Mouse (Mus musculus): ENCODE measurements around the gene Ptprg. TPM values are rescaled to one million over a fixed set of nuclear protein-coding genes. Genes with fewer than 3 reads are reported as not detected.

Ptprg gene
- polyA plus RNA-seq, 1 experiment from 2014 or later = 38.5 TPM

DNA sequence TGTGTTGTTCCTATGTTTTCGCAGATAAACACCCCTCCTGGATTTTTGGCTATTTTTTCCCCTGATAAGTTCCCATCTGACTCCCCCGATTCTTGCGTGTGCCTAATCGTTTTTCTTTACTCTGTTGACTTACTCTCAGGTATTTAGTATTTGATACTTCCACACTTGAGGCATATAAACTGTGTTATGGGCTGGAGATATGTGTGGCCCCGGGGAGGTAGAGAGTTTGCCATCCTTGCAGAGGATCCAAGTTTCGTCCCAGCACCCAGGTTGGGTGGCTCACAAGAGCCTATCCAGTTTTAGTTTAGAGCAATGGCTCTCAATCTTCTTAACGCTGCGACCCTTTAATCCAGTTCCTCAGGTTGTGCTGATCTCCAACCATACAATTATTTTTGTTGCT lies 265.4 kb downstream of the Ptprg start:
- Histone ChIP-seq H3K9me3 (ENCODE audit: control insufficient read depth, low read length) (no peaks in the 10 kb centered on the region), H3K4me2 (ENCODE audit: low read length) (no peak overlapping the region), H3K27me3 (replicated peaks; ENCODE audit: control insufficient read depth, insufficient read depth, low read length) (no peaks in the 10 kb centered on the region), H3K4me3 (ENCODE audit: low read length) (no peak overlapping the region), H3K4me1 (ENCODE audit: control insufficient read depth, insufficient read depth, low read depth, low read length) (peaks cover 9% of the 10 kb centered on the region), H3K36me3 (ENCODE audit: control insufficient read depth, insufficient read depth, low read length) (no peaks in the 10 kb centered on the region), H3K9ac (ENCODE audit: low read depth, low read length) (no peak overlapping the region), H3K27ac (ENCODE audit: low read depth, low read length) (no peak overlapping the region)
- 91% methylated on average over 8 of the region's 8 CpGs for WGBS
- ATAC-seq = no peak

DNA sequence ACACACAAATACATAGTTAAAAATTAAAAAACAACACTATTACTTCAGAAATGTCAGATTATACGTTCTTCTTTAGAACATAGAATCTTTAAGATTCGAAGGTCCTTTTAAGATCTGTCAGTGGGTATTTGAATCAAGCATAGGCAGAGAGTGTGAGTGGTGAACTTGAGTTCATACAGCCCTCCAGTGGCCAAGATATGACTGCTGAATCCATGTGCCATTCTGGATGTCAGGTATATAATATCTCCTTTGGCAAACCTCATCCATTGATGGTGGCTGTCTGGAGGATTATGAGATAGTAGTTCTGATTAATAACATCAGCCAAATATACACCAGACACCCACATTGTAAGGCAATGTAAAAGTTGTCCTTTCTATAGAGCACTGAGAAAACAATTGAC lies 266.0 kb downstream of the Ptprg start:
- WGBS = 81% methylated on average over 2 of the region's 2 CpGs
- Histone ChIP-seq H3K27me3 (replicated peaks; ENCODE audit: control insufficient read depth, insufficient read depth, low read length) (no peaks in the 10 kb centered on the region), H3K4me3 (ENCODE audit: low read length) (no peak overlapping the region), H3K36me3 (ENCODE audit: control insufficient read depth, insufficient read depth, low read length) (no peaks in the 10 kb centered on the region), H3K27ac (ENCODE audit: low read depth, low read length) (no peak overlapping the region), H3K9ac (ENCODE audit: low read depth, low read length) (no peak overlapping the region), H3K4me2 (ENCODE audit: low read length) (no peak overlapping the region), H3K4me1 (ENCODE audit: control insufficient read depth, insufficient read depth, low read depth, low read length) (peaks cover 13% of the 10 kb centered on the region), H3K9me3 (ENCODE audit: control insufficient read depth, low read length) (no peaks in the 10 kb centered on the region)
- ATAC-seq = no peak

GRCm38 (mm10) chr14:11822830-11823700 lies 269.7 kb downstream of the Ptprg start:
- no peak overlapping the region for H3K9ac ChIP-seq (ENCODE audit: low read depth, low read length)
- no peaks in the 10 kb centered on the region for H3K36me3 ChIP-seq (ENCODE audit: control insufficient read depth, insufficient read depth, low read length)
- H3K4me1 ChIP-seq (ENCODE audit: control insufficient read depth, insufficient read depth, low read depth, low read length) = peaks cover 18% of the 10 kb centered on the region
- no peaks in the 10 kb centered on the region for H3K9me3 ChIP-seq (ENCODE audit: control insufficient read depth, low read length)
- WGBS = 58% methylated on average over 7 of the region's 7 CpGs
- H3K27me3 ChIP-seq (replicated peaks; ENCODE audit: control insufficient read depth, insufficient read depth, low read length) = no peaks in the 10 kb centered on the region
- H3K27ac ChIP-seq (ENCODE audit: low read depth, low read length) = peak overlapping the region; percentile 34; the same call in 1 of the 2 replicates
- H3K4me2 ChIP-seq (ENCODE audit: low read length) = no peak overlapping the region
- ATAC-seq = peak; percentile 43; the same call in 1 of the 2 replicates
- no peak overlapping the region for H3K4me3 ChIP-seq (ENCODE audit: low read length)

DNA sequence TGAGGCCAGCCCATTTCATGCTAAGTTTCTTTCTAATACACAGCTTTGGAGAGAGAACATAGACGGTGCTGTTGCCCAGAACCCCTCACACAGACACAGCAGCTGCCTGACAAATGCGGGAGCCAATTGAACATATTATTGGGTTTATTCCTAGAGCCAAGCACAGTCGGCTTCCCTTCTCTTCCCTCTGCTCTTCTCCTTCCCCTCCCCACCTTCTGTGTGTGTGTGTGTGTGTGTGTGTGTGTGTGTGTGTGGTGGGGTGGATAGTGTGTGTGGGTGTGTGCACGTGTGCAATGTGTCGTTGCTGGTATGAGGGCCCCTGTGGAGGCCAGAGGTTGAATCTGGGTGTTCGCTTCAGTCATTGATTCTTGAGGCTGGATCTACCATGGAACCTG lies 270.4 kb downstream of the Ptprg start:
- Histone ChIP-seq H3K9me3 (ENCODE audit: control insufficient read depth, low read length) (no peaks in the 10 kb centered on the region), H3K27ac (ENCODE audit: low read depth, low read length) (0 out of 2 replicates have a peak overlapping the region, but pooled peaks have one; percentile 34), H3K4me3 (ENCODE audit: low read length) (no peak overlapping the region), H3K4me1 (ENCODE audit: control insufficient read depth, insufficient read depth, low read depth, low read length) (peaks cover 18% of the 10 kb centered on the region), H3K4me2 (ENCODE audit: low read length) (no peak overlapping the region), H3K9ac (ENCODE audit: low read depth, low read length) (no peak overlapping the region), H3K36me3 (ENCODE audit: control insufficient read depth, insufficient read depth, low read length) (no peaks in the 10 kb centered on the region), H3K27me3 (replicated peaks; ENCODE audit: control insufficient read depth, insufficient read depth, low read length) (no peaks in the 10 kb centered on the region)
- 64% methylated on average over 6 of the region's 6 CpGs for WGBS
- ATAC-seq = no peak

- H3K9ac ChIP-seq (ENCODE audit: low read depth, low read length) = no peak overlapping the region
- no peaks in the 10 kb centered on the region for H3K36me3 ChIP-seq (ENCODE audit: control insufficient read depth, insufficient read depth, low read length)
- WGBS = 70% methylated on average over 8 of the region's 8 CpGs
- no peaks in the 10 kb centered on the region for H3K27me3 ChIP-seq (replicated peaks; ENCODE audit: control insufficient read depth, insufficient read depth, low read length)
- H3K4me3 ChIP-seq (ENCODE audit: low read length) = no peak overlapping the region
- no peak for ATAC-seq
- H3K9me3 ChIP-seq (ENCODE audit: control insufficient read depth, low read length) = no peaks in the 10 kb centered on the region
- no peak overlapping the region for H3K27ac ChIP-seq (ENCODE audit: low read depth, low read length)
- H3K4me2 ChIP-seq (ENCODE audit: low read length) = no peak overlapping the region
- peaks cover 18% of the 10 kb centered on the region for H3K4me1 ChIP-seq (ENCODE audit: control insufficient read depth, insufficient read depth, low read depth, low read length)
Measured at GRCm38 (mm10) chr14:11824915-11825314, 271.6 kb downstream of the Ptprg start.

DNA sequence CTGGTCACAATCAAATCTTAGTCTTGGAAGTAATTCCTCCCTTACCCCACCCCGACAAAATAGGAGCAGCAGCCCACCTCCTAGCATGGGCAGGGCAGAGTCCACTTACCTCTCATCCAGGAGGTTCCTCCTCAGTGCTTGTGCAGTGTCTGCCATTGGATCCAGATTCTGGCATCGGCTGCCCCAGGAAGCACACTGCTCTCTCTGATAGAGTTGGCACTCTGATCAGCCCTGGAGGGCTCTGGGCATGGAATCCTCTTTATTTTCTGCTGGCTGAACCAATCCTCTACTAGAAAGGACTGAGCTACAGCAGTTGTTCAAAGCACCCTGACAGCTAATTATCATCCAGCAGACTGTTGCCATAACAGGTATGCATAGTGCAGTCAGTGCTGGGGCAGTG lies 272.2 kb downstream of the Ptprg start:
- peaks cover 18% of the 10 kb centered on the region for H3K4me1 ChIP-seq (ENCODE audit: control insufficient read depth, insufficient read depth, low read depth, low read length)
- 0 out of 2 replicates have a peak, but pooled peaks have one; percentile 29 for ATAC-seq
- H3K27ac ChIP-seq (ENCODE audit: low read depth, low read length) = no peak overlapping the region
- 90% methylated on average over 2 of the region's 2 CpGs for WGBS
- no peak overlapping the region for H3K4me2 ChIP-seq (ENCODE audit: low read length)
- no peaks in the 10 kb centered on the region for H3K27me3 ChIP-seq (replicated peaks; ENCODE audit: control insufficient read depth, insufficient read depth, low read length)
- H3K36me3 ChIP-seq (ENCODE audit: control insufficient read depth, insufficient read depth, low read length) = no peaks in the 10 kb centered on the region
- H3K4me3 ChIP-seq (ENCODE audit: low read length) = no peak overlapping the region
- no peak overlapping the region for H3K9ac ChIP-seq (ENCODE audit: low read depth, low read length)
- H3K9me3 ChIP-seq (ENCODE audit: control insufficient read depth, low read length) = no peaks in the 10 kb centered on the region

- WGBS = 55% methylated on average over 4 of the region's 4 CpGs
- peaks cover 15% of the 10 kb centered on the region for H3K4me1 ChIP-seq (ENCODE audit: control insufficient read depth, insufficient read depth, low read depth, low read length)
- no peak overlapping the region for H3K4me2 ChIP-seq (ENCODE audit: low read length)
- H3K27ac ChIP-seq (ENCODE audit: low read depth, low read length) = no peak overlapping the region
- H3K9ac ChIP-seq (ENCODE audit: low read depth, low read length) = no peak overlapping the region
- H3K27me3 ChIP-seq (replicated peaks; ENCODE audit: control insufficient read depth, insufficient read depth, low read length) = no peaks in the 10 kb centered on the region
- ATAC-seq = no peak
- H3K4me3 ChIP-seq (ENCODE audit: low read length) = no peak overlapping the region
- no peaks in the 10 kb centered on the region for H3K9me3 ChIP-seq (ENCODE audit: control insufficient read depth, low read length)
- H3K36me3 ChIP-seq (ENCODE audit: control insufficient read depth, insufficient read depth, low read length) = no peaks in the 10 kb centered on the region
Measured at GRCm38 (mm10) chr14:11828086-11828485, 274.8 kb downstream of the Ptprg start.

DNA sequence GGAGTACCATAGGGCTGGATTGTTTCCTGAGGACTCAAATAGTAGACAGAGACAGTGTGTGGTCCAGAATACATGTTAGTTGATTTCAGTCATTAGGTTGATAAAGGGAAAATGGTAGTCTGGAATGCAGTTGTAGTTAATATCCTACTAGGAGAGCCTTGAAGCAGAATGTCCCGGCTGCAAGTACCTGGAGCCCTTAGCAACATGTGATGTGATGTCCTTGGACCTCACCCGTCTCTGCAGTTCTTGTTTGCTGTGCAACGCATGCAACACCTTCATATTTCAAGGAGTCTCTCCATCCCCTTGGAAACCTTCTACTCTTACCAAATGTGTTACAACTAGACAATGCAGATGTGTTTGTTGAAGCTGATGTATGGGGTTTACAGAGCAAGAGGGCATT lies 280.3 kb downstream of the Ptprg start:
- Histone ChIP-seq H3K9ac (ENCODE audit: low read depth, low read length) (no peak overlapping the region), H3K27me3 (replicated peaks; ENCODE audit: control insufficient read depth, insufficient read depth, low read length) (no peaks in the 10 kb centered on the region), H3K36me3 (ENCODE audit: control insufficient read depth, insufficient read depth, low read length) (no peaks in the 10 kb centered on the region), H3K4me2 (ENCODE audit: low read length) (no peak overlapping the region), H3K4me1 (ENCODE audit: control insufficient read depth, insufficient read depth, low read depth, low read length) (no peaks in the 10 kb centered on the region), H3K4me3 (ENCODE audit: low read length) (no peak overlapping the region), H3K9me3 (ENCODE audit: control insufficient read depth, low read length) (no peaks in the 10 kb centered on the region), H3K27ac (ENCODE audit: low read depth, low read length) (no peak overlapping the region)
- 95% methylated on average over 3 of the region's 3 CpGs for WGBS
- ATAC-seq = no peak

DNA sequence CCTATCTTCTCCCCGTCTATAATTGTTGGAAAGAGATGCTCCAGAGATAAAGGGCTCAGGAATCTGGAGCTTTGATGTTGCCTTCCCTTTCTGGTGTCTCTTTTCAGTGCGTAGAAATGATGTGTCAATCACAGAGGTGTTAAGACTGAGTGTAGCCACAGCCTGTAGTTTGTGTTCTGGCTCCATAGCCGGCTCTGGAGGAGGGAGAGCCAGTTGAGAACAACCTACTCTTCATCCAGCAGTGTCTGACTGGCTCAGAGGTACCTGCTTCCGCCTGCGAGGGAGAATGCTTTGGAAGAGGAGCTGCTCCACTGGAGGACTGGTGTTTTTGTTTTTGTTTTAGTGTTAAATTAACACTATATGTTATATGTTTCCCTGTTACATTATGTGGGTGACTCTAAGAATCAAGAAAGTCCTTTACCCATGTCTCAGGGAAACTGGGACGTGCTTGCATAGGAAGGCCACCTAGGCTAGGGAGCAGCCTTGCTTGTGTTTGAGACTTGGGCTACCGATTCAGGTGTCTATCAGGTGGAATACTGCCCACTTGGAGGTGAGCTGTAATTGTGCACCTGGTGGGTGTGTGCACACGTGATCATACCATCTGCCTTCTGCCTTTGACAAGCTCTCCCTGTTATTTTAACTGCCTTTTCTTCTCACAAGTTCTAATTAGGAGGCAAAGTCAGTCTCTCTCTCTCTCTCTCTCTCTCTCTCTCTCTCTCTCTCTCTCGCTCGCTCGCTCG lies 282.5 kb downstream of the Ptprg start:
- H3K27ac ChIP-seq (ENCODE audit: low read depth, low read length) = no peak overlapping the region
- ATAC-seq = no peak
- no peaks in the 10 kb centered on the region for H3K36me3 ChIP-seq (ENCODE audit: control insufficient read depth, insufficient read depth, low read length)
- no peaks in the 10 kb centered on the region for H3K27me3 ChIP-seq (replicated peaks; ENCODE audit: control insufficient read depth, insufficient read depth, low read length)
- no peak overlapping the region for H3K4me3 ChIP-seq (ENCODE audit: low read length)
- no peaks in the 10 kb centered on the region for H3K9me3 ChIP-seq (ENCODE audit: control insufficient read depth, low read length)
- no peak overlapping the region for H3K9ac ChIP-seq (ENCODE audit: low read depth, low read length)
- 80% methylated on average over 12 of the region's 12 CpGs for WGBS
- H3K4me1 ChIP-seq (ENCODE audit: control insufficient read depth, insufficient read depth, low read depth, low read length) = no peaks in the 10 kb centered on the region
- H3K4me2 ChIP-seq (ENCODE audit: low read length) = no peak overlapping the region
